Mouse (Mus musculus) erythroblast, adult 5-6 weeks (primary cell): ENCODE results near the gene Olfr554. TPM values are rescaled to one million over a fixed set of nuclear protein-coding genes. Genes with fewer than 3 reads are reported as not detected.
"Not testable (repeated sequence)": the region's sequence is repeated elsewhere in the genome, so short reads cannot be mapped to it uniquely, and the experiment has no call there.

Experiments used
- ATAC-seq: replicated peaks from 2 replicates; pipeline ENCODE4 v1.8.0; 2016; ENCODE audit warnings: moderate number of reproducible peaks, mild to moderate bottlenecking, moderate TSS enrichment, inconsistent platforms; ENCODE audit not compliant: poor library complexity, low FRiP score, severe bottlenecking
- total RNA-seq, 2 experiments: library from RNA; stranded (forward) in 1 of 2; stranded (reverse) in 1 of 2; fragments of 150-400 nt in 1 of 2; fragments of 200-764, 138-1000 nt in 1 of 2; gene quantifications; 2 replicates each; pipeline versions ENCODE4 v1.2.3 to v1.2.4; 2015 to 2017; ENCODE audit warnings: low replicate concordance in 2 of 2

Olfr554 gene
- total RNA-seq (2015; ENCODE audit: low replicate concordance) = not detected in 2 replicates
- total RNA-seq (2017; ENCODE audit: low replicate concordance) = not detected in 2 replicates

DNA sequence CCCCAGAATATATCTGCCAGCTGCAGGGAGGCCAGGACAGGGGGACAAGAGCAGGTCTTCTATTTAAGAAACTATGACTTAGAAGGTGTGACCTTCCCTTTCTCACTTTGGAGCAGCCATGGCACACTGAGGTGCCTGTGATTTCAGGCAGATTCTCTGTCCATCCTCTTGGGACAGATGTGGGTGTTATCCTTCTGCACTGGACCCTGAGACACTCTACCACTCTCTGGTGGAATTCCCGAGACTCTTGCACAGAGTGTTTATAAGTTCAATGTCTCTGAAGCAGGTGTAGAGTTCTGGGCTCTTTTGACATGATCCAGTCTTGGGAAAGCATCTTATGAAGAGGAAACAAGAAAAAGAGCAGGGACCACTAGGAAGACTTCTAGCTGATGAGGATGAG, at the start of gene Olfr554:
Gene Olfr554 (plus strand): TSS at position 301 of the 400 bp plus-strand sequence.
- ATAC-seq = no peak

DNA sequence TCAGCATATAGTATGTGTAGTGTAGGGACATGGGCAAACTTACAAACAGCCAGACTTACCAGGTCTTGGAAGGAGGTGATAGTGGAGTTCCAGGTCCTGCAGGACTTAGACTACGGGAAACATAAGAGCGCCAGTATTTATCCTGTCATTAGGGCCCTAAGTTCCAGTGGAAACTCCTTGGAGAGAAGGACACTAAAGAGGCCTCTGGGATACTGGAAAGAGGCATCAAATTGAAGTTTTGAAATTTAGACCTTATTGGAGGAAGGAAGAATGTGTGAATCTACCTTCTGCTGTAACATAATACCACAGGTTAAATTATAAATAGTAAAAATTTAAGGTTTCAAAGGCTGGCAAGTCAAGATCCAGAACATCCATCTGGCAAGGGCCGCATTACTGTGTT, 46.4 kb upstream of the Olfr554 start, which contains the start of gene Olfr551:
Gene Olfr551 (minus strand): TSS at position 101 of the 400 bp plus-strand sequence.
- no peak for ATAC-seq

DNA sequence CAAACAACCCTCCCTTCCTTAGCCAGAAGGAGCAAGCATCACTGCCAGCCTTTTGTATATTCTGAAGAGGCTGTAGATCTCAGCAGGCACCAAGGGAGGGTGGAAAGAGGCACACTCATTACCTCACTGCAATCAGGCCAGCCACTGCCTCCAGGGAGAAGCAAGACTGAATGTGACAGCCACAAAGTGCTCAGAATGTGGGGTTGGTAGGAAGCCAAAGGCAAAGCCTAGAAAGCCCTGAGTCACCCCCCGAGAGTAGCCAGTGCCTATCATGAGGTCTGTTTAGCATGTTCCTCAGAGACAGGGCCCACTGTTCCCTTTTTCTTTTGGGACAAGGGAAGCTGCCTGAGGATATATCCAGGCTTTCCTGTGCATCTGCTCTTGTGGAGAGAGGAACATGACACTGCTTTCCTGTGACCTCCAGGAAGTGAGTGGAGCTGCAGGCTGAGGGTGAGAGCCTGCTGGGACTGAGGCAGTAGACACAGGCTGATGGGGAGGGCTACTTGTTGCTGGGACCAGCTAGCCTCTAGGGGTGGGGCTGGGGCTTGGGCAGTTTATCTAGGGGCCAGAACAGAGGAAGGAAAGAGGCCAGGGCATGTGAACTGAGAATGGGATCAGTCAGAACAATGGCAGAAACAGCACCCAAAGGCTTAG, 40.7 kb upstream of the Olfr554 start, which contains the start of gene Olfr552:
Gene Olfr552 (plus strand): TSS at position 393 of the 654 bp plus-strand sequence.
- ATAC-seq = no peak

DNA sequence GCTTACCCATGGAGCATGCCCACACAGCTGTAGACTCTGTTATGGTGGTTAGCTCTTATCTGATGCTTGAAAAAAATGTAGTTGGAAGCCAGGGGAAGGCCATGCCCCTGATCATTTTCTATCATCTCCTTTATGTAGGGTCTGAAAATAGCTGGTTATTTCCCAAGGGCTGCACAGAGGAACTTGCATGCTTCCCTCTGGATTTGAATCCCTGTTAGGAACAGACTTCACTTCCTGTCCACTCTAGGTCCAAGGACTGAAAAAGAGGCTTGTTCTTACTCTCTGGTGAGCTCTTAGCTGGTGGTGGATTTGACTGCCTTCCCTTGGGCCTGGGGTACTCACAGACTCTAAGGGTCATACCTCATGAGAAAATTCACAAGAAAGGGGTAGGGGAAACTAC, 20.1 kb upstream of the Olfr554 start, which contains the start of gene Olfr553:
Gene Olfr553 (minus strand): TSS at position 101 of the 400 bp plus-strand sequence.
- no peak for ATAC-seq

DNA sequence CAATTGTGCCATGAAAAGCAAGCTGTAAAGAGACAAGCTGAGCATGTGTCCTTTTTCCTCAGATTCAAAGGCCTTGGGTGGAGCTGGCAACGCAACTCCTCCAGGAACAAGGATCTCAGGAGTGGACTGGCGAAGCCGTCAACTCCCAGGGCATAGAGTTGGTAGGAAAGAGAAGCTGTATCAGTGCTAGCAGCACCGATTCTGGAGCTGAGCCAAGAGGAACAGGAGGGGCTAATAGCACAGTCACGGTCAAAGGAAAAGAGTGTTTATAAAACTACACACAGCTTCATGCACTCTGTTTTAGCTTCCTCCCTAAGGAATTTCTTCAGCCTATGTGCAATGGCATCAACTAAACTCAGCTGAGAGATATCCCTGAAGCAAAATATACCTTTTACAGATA, 18.6 kb upstream of the Olfr554 start:
- no peak for ATAC-seq

DNA sequence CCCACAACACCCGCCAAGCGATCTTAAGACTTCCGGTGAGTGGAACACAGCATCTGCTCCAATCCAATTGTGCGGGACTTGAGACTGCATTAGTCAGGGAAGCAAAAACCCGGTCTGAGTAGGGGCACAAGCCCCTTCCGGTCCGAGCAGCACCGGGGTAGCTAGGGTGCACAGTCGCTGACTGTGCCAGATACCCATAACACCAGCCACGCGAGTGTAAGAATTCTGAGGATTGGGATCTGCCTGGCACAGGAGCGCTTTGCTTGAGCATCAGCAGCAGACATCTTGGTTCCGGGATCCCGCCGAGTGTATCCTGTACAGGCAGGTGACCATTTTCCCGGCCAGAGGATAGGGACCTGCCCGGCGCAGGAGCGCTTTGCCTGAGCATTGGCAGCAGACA, 17.9 kb upstream of the Olfr554 start:
- ATAC-seq = not testable (repeated sequence)

DNA sequence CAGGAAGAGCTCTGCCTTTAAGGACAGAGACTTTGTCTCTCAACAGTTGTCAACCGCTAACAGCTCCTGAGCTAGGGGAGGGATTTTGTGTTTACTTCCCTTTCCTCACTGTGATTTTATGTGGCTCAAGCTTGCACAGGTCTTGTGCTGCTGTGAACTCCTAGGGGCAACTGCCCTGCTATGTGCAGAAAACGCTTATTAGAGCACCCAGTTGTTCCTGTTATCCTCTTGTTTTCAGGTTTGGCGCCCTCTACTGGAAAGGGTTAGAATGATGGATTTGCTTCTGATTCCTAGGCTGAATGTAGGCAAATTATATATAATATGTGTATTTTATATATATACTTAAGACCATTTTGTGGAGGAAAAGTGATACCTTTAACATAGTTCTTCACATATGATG, 1.6 kb upstream of the Olfr554 start:
- no peak for ATAC-seq

DNA sequence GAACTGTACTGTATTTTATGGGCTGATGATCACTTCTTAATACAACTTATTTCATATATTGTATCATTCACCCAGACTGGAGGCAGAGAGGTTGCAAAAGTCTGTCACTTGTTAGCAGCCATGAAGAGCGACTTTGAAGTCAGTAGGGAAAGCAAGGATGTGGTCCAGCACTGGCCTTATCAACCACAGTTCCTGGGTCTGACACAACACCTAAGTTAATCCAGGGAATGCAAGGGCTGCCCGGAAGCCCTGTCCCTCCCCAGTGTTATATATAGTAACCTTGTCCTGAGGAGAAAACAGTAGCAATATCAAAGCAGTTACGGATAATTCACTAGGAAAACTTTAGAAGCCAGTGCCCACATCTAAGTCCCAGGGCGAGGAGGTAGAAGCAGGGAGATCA, 6.7 kb downstream of the Olfr554 start:
- ATAC-seq = not testable (repeated sequence)

DNA sequence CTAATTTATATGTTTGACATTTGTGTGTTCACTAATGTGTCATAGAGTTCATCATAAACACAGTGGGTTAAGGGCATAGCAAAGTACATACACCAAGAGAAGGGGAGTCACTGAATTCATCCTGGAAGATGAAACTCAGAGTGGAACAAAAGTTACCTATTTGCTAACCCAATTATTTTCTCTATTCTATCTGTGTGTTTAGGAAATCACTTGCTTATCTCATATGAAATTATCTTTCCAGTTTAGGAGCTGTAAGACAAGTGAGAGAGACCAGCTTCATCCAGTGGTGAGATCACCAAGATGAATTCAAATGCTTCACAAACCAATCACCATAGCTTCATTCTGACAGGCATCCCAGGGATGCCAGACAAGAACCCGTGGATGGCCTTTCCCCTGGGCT, 20.3 kb downstream of the Olfr554 start, which contains the start of gene Olfr555:
Gene Olfr555 (plus strand): TSS at position 301 of the 400 bp plus-strand sequence.
- no peak for ATAC-seq

DNA sequence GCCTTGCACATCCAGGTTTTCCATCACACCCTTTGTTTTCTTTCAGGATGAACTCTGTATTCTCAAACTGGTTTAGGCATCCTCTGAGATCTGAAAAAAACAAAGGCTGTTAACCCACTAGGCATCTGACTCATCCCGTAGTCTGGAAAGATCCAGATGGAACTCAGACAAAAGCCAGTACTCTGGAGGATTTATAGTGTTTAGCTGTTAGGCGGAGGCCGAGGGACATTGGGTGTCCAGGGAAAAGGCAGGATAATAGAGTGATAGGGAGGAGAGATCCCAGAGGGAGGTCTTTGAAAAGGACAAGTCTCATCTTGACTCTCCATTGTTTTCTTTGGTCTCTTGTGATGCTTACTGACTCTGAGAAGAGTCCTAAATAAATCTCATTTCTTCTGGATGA, 26.4 kb downstream of the Olfr554 start, which contains the start of gene Olfr556:
Gene Olfr556 (plus strand): TSS at position 301 of the 400 bp plus-strand sequence.
- no peak for ATAC-seq

DNA sequence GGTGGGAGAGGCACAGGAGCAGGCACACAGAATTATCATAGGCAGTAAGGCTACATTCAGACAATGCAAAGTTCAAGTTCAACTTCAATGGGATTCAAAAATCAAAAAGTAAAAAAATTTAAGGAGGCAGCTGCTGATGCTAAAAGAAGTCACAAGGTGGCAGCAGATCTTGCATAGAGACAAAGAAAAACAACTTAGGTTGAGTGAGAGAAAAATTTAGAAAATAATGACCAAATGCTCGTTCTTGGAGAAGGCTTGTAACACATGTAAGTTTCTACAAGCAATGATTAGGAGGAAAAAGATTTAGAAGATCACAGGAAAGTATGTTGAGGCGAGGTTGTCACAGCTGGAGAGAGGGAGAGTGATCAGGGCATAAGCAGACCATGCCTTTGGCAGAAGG, 27.1 kb downstream of the Olfr554 start:
- no peak for ATAC-seq

DNA sequence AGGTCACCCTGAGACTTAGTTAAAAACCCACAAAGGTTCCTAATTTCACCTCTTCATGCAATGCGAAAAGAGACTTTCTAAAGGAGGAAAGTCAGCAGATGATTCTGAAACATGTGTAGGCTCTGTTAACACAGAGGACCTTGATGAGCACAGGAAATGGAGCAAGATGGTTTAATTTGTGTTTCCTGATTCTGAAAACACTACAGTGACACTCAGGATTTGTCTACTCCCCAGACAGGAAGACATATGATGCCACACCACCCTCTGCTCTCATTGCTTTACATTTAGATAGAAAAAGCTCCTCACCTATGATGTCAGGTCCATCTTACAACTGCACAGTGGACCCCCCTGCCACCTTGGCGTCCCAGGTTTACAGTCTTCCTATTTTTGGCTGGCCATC, 38.0 kb downstream of the Olfr554 start:
- no peak for ATAC-seq

DNA sequence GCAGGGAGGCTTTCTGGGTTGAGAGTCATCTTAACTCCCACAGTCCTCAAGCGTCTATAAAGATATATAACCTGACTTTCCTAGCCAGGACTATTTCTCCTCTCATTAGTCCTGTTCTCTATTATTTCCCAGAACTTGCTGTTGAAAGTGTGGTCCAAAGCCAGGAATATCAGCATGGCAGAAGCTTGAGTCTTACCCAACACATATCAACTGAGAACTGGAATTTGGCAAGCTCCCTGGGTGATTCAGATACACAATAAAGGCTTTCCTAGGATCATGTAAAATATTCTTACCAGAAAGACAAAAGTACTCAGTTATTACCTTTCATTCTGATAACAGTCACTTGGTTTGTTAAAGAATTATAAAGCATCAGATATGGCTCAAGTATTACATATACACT, 43.7 kb downstream of the Olfr554 start:
- ATAC-seq = no peak

DNA sequence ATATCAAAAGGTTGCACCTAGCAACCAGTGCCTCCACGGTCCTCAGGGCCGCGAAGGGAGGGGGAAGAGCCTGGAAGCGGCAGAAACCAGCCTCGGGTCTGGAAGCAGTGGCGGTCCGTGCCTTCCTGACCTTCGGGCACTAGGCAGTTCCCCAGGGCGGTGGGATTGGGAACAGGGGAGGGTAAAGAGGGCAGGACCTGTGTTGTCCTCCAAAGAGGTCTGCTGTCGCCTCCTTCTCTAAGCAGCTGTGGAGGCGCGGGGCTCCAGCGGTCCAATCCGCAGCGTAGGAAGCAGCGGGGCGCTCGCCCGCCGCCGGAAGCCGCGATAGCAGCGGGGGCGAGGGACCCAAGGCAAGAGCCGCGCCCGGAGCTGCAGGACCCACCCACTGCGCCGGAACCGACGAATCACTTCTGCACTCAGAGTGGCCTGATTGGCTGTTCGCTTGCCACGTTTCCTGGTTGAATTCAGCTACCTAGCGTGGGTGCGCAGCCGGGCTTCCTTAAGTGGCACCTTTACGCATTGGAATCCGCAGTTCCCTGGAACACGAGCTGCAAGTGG, 48.8 kb downstream of the Olfr554 start, which contains the start of gene Trim68:
Gene Trim68 (minus strand): TSS at position 384 of the 558 bp plus-strand sequence.
- ATAC-seq = peak; percentile 60; the same call in 1 of the 2 replicates

Other genes starting within 250 kb of the Olfr554 start
- 85.7 and 133 TPM in 2 replicates for gene Rrm1, start 196.7 kb upstream of the Olfr554 start, total RNA-seq (2015; ENCODE audit: low replicate concordance)
- gene Rrm1, start 196.7 kb upstream of the Olfr554 start, total RNA-seq (2017; ENCODE audit: low replicate concordance) = 265 and 267 TPM in 2 replicates
- not detected in 2 replicates for gene Olfr543, start 156.8 kb upstream of the Olfr554 start, total RNA-seq (2015; ENCODE audit: low replicate concordance)
- gene Olfr543, start 156.8 kb upstream of the Olfr554 start, total RNA-seq (2017; ENCODE audit: low replicate concordance) = not detected in 2 replicates
- gene Olfr544, start 150.1 kb upstream of the Olfr554 start, total RNA-seq (2015; ENCODE audit: low replicate concordance) = not detected in 2 replicates
- not detected in 2 replicates for gene Olfr544, start 150.1 kb upstream of the Olfr554 start, total RNA-seq (2017; ENCODE audit: low replicate concordance)
- not detected in 2 replicates for gene Olfr545, start 138.9 kb upstream of the Olfr554 start, total RNA-seq (2015; ENCODE audit: low replicate concordance)
- gene Olfr545, start 138.9 kb upstream of the Olfr554 start, total RNA-seq (2017; ENCODE audit: low replicate concordance) = not detected in 2 replicates
- gene Olfr547, start 103.7 kb upstream of the Olfr554 start, total RNA-seq (2015; ENCODE audit: low replicate concordance) = not detected in 2 replicates
- gene Olfr547, start 103.7 kb upstream of the Olfr554 start, total RNA-seq (2017; ENCODE audit: low replicate concordance) = not detected in 2 replicates
- gene Olfr548-ps1, start 97.5 kb upstream of the Olfr554 start, total RNA-seq (2015; ENCODE audit: low replicate concordance) = not detected in 2 replicates
- gene Olfr548-ps1, start 97.5 kb upstream of the Olfr554 start, total RNA-seq (2017; ENCODE audit: low replicate concordance) = not detected in 2 replicates
- gene Olfr549, start 88.6 kb upstream of the Olfr554 start, total RNA-seq (2015; ENCODE audit: low replicate concordance) = not detected in 2 replicates
- not detected in 2 replicates for gene Olfr549, start 88.6 kb upstream of the Olfr554 start, total RNA-seq (2017; ENCODE audit: low replicate concordance)
- gene Trim21, start 72.9 kb upstream of the Olfr554 start, total RNA-seq (2015; ENCODE audit: low replicate concordance) = 6.9 and 25.9 TPM in 2 replicates
- 37.5 and 50.2 TPM in 2 replicates for gene Trim21, start 72.9 kb upstream of the Olfr554 start, total RNA-seq (2017; ENCODE audit: low replicate concordance)
- gene Olfr550, start 67.0 kb upstream of the Olfr554 start, total RNA-seq (2015; ENCODE audit: low replicate concordance) = not detected in 2 replicates
- gene Olfr550, start 67.0 kb upstream of the Olfr554 start, total RNA-seq (2017; ENCODE audit: low replicate concordance) = not detected in 2 replicates
- gene Olfr551, start 46.5 kb upstream of the Olfr554 start, total RNA-seq (2015; ENCODE audit: low replicate concordance) = not detected in 2 replicates
- not detected in 2 replicates for gene Olfr551, start 46.5 kb upstream of the Olfr554 start, total RNA-seq (2017; ENCODE audit: low replicate concordance)
- not detected in 2 replicates for gene Olfr552, start 40.7 kb upstream of the Olfr554 start, total RNA-seq (2015; ENCODE audit: low replicate concordance)
- not detected in 2 replicates for gene Olfr552, start 40.7 kb upstream of the Olfr554 start, total RNA-seq (2017; ENCODE audit: low replicate concordance)
- gene Olfr553, start 20.2 kb upstream of the Olfr554 start, total RNA-seq (2015; ENCODE audit: low replicate concordance) = not detected in 2 replicates
- gene Olfr553, start 20.2 kb upstream of the Olfr554 start, total RNA-seq (2017; ENCODE audit: low replicate concordance) = not detected in 2 replicates
- gene Olfr555, start 20.4 kb downstream of the Olfr554 start, total RNA-seq (2015; ENCODE audit: low replicate concordance) = not detected in 2 replicates
- not detected in 2 replicates for gene Olfr555, start 20.4 kb downstream of the Olfr554 start, total RNA-seq (2017; ENCODE audit: low replicate concordance)
- gene Olfr556, start 26.5 kb downstream of the Olfr554 start, total RNA-seq (2015; ENCODE audit: low replicate concordance) = not detected in 2 replicates
- gene Olfr556, start 26.5 kb downstream of the Olfr554 start, total RNA-seq (2017; ENCODE audit: low replicate concordance) = not detected in 2 replicates
- not detected in 2 replicates for gene Trim68, start 48.9 kb downstream of the Olfr554 start, total RNA-seq (2015; ENCODE audit: low replicate concordance)
- 0.51 TPM in 1 of 2 replicates, not detected in the other for gene Trim68, start 48.9 kb downstream of the Olfr554 start, total RNA-seq (2017; ENCODE audit: low replicate concordance)
- not detected in 2 replicates for gene Olfr557, start 57.5 kb downstream of the Olfr554 start, total RNA-seq (2015; ENCODE audit: low replicate concordance)
- gene Olfr557, start 57.5 kb downstream of the Olfr554 start, total RNA-seq (2017; ENCODE audit: low replicate concordance) = not detected in 2 replicates
- not detected in 2 replicates for gene Olfr558, start 63.8 kb downstream of the Olfr554 start, total RNA-seq (2015; ENCODE audit: low replicate concordance)
- not detected in 2 replicates for gene Olfr558, start 63.8 kb downstream of the Olfr554 start, total RNA-seq (2017; ENCODE audit: low replicate concordance)
- gene Olfr33, start 80.6 kb downstream of the Olfr554 start, total RNA-seq (2015; ENCODE audit: low replicate concordance) = not detected in 2 replicates
- gene Olfr33, start 80.6 kb downstream of the Olfr554 start, total RNA-seq (2017; ENCODE audit: low replicate concordance) = not detected in 2 replicates
- not detected in 2 replicates for gene Olfr559, start 89.1 kb downstream of the Olfr554 start, total RNA-seq (2015; ENCODE audit: low replicate concordance)
- not detected in 2 replicates for gene Olfr559, start 89.1 kb downstream of the Olfr554 start, total RNA-seq (2017; ENCODE audit: low replicate concordance)
- not detected in 2 replicates for gene Olfr560, start 120.9 kb downstream of the Olfr554 start, total RNA-seq (2015; ENCODE audit: low replicate concordance)
- not detected in 2 replicates for gene Olfr560, start 120.9 kb downstream of the Olfr554 start, total RNA-seq (2017; ENCODE audit: low replicate concordance)
- gene Olfr78, start 121.0 kb downstream of the Olfr554 start, total RNA-seq (2015; ENCODE audit: low replicate concordance) = not detected in 2 replicates
- not detected in 2 replicates for gene Olfr78, start 121.0 kb downstream of the Olfr554 start, total RNA-seq (2017; ENCODE audit: low replicate concordance)
- not detected in 2 replicates for gene Olfr561, start 132.8 kb downstream of the Olfr554 start, total RNA-seq (2015; ENCODE audit: low replicate concordance)
- gene Olfr561, start 132.8 kb downstream of the Olfr554 start, total RNA-seq (2017; ENCODE audit: low replicate concordance) = not detected in 2 replicates
- gene Olfr564, start 165.0 kb downstream of the Olfr554 start, total RNA-seq (2015; ENCODE audit: low replicate concordance) = not detected in 2 replicates
- gene Olfr564, start 165.0 kb downstream of the Olfr554 start, total RNA-seq (2017; ENCODE audit: low replicate concordance) = not detected in 2 replicates
- not detected in 2 replicates for gene Olfr566, start 220.3 kb downstream of the Olfr554 start, total RNA-seq (2015; ENCODE audit: low replicate concordance)
- 0.77 TPM in 1 of 2 replicates, not detected in the other for gene Olfr566, start 220.3 kb downstream of the Olfr554 start, total RNA-seq (2017; ENCODE audit: low replicate concordance)
- not detected in 2 replicates for gene Olfr568, start 238.7 kb downstream of the Olfr554 start, total RNA-seq (2015; ENCODE audit: low replicate concordance)
- not detected in 2 replicates for gene Olfr568, start 238.7 kb downstream of the Olfr554 start, total RNA-seq (2017; ENCODE audit: low replicate concordance)